Mouse (Mus musculus): ENCODE results near the gene Gm10282.

DNA sequence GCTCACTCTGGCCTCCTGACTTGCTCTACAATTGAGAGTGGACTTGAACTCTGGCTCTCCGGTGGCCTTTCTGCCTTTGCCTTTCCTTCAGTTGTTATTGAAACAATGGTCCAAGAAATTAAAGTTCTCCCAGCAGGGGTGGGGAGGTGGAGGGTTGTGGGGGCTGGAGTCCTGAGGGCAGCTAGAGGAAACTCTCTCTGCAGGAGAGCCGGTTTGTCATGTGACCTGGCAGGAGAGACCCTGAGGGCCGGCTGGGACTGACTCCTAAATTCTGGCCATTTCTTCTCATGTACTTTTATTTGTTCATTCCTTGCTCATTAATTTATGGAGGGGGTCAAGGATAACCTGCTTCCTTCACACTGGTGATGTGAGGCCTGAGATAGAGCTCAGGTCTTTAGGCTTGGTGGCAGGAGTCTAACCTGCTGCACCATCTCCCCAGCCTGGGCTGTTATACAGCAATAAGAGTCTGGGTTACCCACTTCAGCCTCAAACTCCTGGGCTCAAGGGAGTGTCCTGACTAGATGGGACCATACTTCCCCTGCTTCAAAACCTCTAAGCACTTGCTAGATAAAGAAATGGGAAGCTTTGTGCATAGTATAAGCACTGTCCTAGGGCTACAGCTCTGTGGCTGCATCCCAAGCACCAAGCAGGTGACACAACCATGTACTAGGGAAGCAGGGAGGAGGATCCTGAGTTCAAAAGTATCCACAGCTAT lies 28.5 kb upstream of the Gm10282 start:
- no peak for TF ChIP-seq CTCF (IDR thresholded peaks at IDR 0.05; ENCODE audit: low read depth)
- TF ChIP-seq EP300 (IDR thresholded peaks at IDR 0.05; ENCODE audit: low read depth), result no peak

All from heart, postnatal 0 days (tissue).